Mouse (Mus musculus) thymus, adult 2 months (tissue): Measurements from ENCODE around the gene Zfp871.

ENCODE experiments used
- CTCF ChIP-seq: fragments of 200-500 bp; IDR thresholded peaks from 2 replicates; pipeline ENCODE4 v1.5.1; 2012; ENCODE audit warnings: mild to moderate bottlenecking, control low read depth, low read length, moderate library complexity, borderline replicate concordance; ENCODE audit not compliant: control insufficient read depth, poor library complexity, insufficient read depth; ENCODE audit errors: extremely low read depth
- POLR2A ChIP-seq: fragments of 200-500 bp; IDR thresholded peaks from 2 replicates; pipeline ENCODE4 v1.6.1; 2012; ENCODE audit warnings: mild to moderate bottlenecking, low read length, control low read depth, moderate library complexity; ENCODE audit not compliant: control insufficient read depth, poor library complexity, insufficient read depth; ENCODE audit errors: extremely low read depth

- no peak for TF ChIP-seq CTCF
- no peak for TF ChIP-seq POLR2A
Measured at GRCm38 (mm10) chr17:32777564-32777963, 10.5 kb downstream of the Zfp871 start.
